Mouse (Mus musculus): ENCODE results near the gene Vhl.

Vhl gene

DNA sequence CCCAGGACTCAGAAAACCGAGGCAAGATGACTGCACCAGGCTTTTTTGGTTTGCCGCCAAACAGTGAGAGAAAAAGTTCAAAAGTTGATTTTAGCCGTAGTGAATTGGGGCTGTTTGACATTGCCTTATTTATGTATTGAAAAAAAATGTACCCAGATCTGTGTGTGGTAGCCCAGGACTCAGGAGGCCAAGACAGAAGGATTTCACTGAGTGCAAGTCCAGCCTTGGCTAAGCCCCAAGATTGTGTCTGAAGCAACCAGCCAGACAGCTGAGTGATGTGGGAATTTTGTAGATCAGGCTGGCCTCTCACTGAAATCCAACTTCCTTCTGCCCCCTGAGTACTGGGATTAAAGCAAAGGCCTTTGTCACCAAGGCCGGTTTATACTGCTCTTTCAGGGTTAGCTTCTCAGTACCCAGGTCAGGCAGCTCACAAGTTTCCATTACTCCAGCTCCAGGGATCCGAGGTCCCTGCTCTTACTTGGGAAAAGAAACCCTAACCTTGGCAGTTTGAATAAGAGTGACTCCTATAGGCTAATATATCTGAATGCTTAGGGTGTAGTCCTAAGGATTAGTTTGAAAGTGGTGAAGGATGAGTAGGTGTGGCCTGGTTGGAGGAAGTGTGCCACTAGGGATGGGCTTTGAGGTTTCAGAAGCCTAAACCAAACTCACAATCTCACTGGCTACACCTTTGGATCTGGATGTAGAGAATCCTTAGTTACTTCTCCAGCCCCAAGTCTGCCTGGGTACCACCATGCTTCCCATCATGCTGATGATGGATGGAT is 1.4 kb downstream of the Vhl start:
- DNase-seq (ENCODE audit: low spot score in 2 of 2), result no peak

DNA sequence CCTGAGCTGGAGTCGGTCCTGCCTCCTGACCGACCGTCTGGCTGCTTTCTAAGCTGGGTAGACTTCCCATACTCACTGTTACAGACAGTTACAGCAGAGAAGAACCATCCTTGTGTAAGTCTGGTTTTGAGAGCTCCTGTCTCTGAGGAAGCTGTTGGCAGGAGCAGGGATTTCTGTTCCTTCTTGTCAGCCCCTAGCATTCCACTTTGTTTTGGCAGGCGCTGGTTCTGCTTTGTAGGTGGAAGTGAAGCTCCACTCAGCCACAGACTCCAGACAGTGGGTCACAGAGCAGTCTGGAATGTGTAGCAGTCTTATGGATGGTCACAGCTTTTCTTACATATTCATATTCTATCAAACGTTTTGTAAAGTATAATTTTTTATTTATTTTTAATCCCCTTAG is 6.6 kb downstream of the Vhl start:
- no peak for DNase-seq (ENCODE audit: low spot score in 2 of 2)

DNA sequence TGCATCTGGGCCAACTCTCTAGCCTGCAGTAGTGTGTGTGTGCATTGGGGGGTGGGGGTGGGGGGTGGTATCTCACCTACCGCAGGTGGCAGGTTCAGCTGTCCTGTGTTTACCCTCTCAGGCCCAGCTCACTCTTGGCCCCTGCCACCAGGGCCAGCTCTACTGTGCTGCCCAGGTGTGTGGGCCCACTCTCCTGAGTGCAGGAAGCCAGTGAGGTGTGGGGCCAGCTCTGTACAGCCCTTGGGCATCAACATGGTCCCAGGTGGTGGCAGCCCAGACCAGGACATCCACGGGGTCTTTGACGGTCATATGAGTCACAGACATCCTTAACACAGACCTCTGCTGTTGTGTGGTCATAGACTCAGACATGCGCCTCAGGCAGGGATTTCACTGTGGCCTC is 9.1 kb downstream of the Vhl start:
- DNase-seq (ENCODE audit: low spot score in 2 of 2), result no peak

DNA sequence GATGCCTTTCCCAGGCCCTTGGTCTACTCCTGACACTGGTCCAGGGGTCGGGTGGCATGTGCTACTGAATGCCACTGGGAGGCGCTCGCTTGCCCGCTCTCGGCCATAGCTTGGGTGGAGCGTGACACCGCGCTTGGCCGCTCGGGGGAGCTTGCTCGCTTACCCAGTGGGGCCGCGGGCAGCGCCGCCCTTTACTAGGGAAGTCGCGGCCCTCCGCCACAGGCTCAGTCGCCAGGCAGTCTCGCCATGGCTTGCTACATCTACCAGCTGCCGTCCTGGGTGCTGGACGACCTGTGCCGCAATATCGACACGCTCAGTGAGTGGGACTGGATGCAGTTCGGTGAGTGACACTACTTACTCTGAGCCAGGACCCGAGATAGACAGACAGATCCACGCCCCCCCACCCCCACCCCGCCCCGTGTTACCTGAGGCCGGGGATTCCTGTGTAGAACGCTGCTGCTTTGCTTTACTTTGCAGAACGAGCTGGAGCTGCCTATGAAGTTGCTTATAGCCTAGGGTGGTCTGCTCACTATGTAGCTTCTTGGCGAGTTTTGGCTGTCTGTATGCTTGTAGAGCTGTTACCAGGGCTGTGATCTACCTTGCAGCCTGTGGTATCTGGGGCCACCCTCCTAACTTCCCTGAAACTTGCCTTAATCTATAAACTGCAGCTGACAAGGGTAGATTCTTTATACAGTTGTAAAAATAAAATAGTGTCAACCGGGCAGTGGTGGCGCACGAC is 14.7 kb downstream of the Vhl start, which contains the start of gene Irak2:
Gene Irak2 (plus strand): TSS at position 166 of the 739 bp plus-strand sequence.
- peak; percentile 93 to 95 for DNase-seq (ENCODE audit: low spot score in 2 of 2)

DNA sequence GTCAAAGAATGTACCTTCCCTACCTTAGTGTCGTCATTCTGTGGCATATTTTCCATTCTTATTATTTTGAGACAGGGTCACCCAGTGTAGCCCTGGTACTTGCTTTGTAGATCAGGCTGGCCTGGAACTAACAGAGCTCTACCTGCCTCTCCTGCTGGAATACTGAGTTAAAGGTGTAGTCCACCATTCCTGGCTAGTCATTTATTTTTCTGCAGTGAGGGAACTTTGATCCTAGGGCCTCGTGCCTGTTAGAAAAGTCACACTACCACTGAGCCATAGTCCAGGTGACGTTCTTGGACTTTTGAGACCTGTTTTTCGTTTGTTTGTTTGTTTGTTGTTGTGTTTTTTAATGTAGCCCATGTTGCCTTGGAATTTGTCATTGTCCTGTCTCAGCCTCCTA is 15.4 kb downstream of the Vhl start:
- no peak for DNase-seq (ENCODE audit: low spot score in 2 of 2)

DNA sequence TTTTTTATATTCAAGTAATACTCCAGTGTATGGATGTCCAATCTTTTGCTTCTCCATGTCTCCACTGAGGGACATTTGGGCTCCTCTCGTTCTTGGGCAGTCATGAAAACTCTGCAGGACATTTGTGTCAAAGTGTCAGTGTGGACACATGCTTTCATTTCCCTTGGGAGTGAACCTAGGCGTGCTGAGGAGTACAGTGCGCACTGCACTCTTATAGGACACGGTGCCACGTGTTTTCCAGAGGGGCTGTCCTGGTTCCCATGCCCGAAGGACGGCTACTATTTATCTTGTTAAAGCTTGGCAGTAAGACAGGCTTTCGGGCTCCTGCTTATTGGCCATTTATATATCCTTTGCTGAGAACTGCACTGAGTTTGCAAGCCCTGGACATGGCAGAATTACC is 18.8 kb downstream of the Vhl start:
- DNase-seq (ENCODE audit: low spot score in 2 of 2), result no peak

DNA sequence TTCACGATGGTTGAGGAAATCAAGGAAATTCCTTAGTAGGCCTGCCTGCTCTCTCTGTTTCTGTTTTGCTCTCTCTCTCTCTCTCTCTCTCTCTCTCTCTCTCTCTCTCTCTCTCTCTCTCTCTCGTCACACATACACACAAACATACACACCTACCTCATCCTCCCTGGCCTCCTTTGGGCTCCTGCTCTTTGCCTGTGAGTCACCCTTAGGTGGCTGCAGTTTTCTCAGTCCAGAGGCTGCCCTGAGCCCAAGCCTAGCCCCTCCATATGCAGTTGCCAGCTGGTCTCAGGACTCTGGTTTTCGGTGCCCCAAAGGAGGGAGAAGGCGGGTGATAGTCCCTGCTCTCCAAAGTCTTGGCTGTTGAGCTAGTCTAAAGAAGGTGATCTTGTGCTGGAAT is 19.3 kb downstream of the Vhl start:
- DNase-seq (ENCODE audit: low spot score in 2 of 2), result no peak

DNA sequence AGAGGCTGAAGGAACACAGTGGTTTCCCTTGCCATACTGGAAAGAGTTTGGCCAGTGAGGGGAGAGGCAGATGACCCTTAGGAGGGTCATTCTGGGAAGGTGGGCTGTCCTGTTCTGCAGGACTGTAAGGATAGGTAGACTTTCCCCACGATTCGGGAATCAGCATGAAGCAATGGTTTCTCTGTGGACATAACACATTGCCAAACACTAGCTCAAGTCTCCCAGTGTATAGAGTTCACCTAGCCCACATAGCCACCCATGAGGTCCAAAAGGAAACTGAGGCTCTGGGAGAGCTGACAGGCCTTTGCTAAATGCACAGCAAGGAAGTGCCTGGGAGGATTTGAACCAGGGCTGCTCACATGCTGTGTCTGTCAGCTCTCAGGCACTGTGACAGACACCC is 20.2 kb downstream of the Vhl start:
- DNase-seq (ENCODE audit: low spot score in 2 of 2), result no peak

DNA sequence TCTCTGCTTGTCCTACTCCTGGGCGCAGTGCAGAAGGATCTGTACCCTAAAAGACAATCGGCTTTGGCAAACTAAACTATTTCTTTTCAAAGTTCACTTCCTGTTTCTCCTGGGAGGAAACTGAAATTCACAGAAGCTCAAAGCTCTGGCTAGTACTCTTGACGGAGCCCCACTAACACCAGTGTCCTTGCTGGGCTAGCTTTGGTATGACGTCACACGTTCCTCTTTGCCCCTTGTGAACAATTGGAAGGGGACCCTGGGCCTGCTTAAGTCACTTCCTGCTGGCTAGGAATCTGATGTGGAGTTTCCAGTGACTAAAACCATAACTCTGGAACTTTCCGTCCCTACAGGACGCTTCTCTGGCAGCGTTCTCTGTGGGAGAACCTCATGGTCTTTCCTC is 21.0 kb downstream of the Vhl start:
- DNase-seq (ENCODE audit: low spot score in 2 of 2), result no peak

DNA sequence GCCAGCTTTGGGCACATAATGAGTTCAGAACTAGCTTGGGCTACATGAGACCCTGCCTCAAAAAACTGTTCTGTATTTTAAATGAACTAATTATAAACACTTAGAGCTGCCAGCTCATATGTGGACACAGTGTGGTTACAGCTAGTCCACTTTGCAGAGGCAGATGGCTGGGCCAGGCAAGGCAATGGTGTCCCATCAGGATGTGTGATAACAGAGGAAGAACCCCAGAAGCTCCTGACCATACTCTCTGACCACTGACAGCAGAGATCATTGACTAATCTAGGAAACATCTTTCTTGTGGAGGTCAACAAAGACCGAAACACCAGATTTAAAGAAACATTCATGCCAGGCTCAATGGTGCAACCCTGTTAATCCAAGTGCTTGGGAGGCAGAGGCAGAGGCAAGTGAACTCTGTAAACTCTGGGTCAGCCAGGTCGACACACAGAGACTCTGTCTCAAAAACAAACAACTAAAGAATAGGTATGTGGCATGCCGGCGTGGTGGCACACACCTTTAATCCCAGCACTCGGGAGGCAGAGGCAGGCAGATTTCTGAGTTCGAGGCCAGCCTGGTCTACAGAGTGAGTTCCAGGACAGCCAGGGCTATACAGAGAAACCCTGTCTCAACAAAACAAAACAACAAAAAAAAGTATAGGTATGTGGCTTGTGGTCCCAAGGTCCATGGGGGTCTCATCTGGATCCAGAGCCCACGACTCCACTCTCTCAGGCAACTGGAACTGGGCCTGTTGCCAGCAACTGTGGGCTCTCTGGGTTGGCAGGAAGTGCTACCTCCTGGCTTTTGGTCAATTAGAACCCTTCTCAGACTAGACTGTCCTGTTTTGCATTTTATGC is 25.8 kb downstream of the Vhl start:
- DNase-seq (ENCODE audit: low spot score in 2 of 2), result no peak

DNA sequence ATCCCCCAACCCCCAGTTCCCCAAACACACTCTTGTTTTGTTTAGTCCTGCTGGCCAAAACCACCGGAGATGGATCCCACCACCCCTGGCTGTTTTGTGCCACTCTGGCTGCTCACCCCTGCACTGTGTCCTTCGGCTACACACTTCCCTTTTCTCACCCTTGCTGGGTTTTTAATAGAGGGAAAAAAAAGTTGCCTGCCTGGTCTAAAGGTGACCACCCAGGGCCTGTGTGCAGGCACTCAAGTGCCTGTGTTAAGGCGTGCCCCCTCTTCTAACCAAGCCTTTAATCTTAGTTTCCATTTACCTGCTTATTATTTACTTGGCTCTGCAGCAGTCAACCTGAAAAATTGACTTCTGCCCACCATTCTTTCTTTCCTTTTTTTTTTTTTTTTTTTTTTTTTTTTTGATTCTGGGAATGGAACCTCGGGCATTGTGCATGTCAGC is 26.5 kb downstream of the Vhl start:
- DNase-seq (ENCODE audit: low spot score in 2 of 2), result no peak

DNA sequence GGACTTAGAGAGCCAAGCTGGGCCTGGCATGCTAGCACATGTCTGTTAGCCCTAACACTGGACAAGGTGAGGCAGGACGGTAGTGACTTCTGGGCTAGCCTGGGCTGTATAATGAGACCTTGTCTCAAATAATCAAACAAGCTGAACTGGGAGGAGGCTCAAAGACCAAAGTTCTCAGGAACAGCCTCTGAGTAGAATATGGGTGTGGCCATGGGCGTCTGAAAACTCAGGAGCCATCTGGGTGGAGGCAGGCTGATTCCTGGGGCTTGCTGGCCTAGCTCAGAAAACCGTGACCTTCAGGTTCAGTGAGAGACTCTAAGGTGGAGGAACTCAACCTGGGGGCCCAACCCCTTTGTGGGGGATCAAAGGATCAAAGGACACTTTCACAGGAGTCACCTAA is 27.9 kb downstream of the Vhl start:
- no peak for DNase-seq (ENCODE audit: low spot score in 2 of 2)

DNA sequence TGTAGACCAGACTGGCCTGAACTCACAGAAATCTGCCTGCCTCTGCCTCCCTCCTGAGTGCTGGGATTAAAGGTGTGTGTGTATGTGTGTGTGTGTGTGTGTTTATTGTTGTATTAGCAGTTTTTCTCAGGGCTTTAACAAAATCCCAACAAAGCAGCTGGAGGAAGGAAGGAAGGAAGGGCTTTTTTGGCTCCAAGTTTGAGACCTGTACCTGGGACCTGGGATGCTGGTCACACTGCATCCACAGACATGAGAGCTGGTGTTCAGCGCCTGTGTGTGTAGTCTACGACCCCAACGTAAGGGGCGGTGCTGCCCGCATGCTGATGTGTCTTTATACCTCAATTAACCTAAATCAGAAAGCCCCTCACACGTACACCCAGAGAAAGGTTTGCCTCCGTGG is 29.8 kb downstream of the Vhl start:
- no peak for DNase-seq (ENCODE audit: low spot score in 2 of 2)

DNA sequence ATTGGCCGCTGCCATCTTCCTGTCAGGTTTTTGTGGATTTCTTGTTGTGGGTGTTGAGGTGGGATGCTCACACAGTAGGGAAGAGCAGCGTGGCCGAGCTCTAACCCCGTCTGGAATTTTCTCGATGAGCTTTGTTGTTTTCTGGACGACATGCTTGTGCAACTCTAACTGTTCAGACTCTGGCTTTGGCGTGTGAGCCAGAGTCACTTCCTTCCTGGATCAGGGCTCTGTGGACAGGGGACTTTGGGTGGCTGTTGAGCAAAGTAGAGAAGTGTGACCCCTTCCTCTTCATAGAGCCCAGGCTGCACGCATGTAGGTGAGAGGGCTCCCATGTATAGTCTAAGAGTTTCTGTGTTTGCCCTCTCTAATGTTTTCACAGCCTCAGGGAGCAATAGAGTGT is 30.3 kb downstream of the Vhl start:
- no peak for DNase-seq (ENCODE audit: low spot score in 2 of 2)

DNA sequence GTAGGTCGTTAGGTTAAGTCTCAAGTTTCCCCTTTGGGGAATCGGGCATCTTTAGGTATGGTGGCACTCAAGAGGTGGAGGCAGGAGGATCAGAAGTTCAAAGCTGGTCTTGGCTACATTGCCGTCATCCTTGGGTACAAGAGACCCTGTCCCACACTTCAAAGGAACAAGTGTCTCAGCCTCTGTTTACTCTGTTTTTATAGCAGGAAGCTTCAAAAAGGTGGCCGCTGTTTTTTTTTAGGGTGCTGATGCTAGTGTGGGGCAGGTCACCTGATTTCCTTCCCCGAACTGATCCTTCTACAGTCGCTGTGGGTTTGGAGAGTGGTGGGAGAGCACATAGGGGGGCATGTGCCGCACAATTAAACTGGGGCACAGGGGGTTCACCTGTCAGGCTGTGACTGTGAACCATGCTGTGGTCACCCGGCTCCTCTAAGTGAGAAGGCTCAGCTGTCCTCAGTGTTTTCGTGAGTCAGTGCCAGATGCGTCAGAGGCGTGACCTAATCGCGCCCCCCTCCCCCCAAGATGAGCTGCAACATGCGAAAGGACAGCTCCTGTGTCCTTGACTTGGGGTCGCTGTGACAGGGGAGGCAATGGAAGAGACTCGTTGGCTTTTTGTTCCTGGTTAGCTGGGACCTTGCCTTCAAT is 31.1 kb downstream of the Vhl start:
- no peak for DNase-seq (ENCODE audit: low spot score in 2 of 2)

DNA sequence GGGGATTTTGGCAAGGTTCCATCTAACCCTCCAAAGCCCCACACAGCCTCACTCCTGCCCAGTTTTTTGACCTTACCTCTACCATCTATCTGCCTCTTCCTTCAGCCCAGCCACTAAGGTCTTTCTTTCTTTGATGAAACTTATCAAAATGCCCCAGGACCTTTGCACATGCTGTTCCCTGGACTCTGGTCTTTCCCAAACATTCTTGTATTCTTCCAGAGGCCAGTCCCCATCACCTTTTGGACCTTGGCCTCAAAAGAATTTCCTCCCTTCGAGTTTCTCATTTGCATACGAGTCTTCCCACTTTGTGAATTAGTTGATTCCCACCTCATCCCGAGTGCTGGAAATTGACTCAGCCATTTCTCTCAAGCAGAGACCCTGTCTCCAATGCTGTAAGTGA is 31.7 kb downstream of the Vhl start:
- DNase-seq (ENCODE audit: low spot score in 2 of 2), result no peak

DNA sequence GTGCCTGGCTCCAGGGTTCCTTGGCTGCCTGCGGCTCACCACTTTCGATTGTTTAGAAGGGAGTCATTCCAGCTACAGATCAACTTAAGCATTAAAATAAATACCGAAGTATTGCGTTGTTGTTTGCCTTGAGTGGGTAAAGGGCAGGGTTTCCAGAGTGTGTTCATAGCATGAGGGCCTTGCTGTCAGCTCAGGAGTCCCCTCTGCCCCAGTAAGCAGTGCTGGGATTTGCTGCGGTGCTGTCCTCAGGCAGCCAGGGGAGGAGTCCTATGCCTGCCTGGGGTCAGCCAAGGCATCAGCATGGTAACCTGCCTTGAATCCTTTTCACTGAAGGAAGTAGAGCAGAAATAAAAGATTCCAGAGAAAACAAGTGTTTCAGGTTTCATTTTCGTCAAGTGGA is 33.1 kb downstream of the Vhl start:
- no peak for DNase-seq (ENCODE audit: low spot score in 2 of 2)

DNA sequence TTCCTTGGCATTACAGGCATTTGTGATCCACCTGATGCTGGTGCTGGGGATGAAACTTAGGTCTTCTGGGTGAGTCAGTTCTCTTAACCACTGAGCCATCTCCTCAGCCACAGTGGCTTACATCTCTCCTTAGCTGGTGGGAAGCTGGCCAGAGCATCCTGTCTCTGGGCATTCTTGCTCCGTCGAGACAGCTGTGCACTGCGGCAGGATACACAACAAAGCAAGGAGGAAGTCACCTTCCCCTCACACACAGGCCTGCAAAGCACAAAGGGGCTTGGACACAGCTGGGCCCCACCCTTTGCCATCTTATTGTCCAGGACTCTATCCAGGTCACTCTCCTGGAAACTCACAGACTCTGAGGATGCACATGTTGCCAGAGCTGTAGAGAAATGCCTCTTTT is 34.5 kb downstream of the Vhl start:
- no peak for DNase-seq (ENCODE audit: low spot score in 2 of 2)

DNA sequence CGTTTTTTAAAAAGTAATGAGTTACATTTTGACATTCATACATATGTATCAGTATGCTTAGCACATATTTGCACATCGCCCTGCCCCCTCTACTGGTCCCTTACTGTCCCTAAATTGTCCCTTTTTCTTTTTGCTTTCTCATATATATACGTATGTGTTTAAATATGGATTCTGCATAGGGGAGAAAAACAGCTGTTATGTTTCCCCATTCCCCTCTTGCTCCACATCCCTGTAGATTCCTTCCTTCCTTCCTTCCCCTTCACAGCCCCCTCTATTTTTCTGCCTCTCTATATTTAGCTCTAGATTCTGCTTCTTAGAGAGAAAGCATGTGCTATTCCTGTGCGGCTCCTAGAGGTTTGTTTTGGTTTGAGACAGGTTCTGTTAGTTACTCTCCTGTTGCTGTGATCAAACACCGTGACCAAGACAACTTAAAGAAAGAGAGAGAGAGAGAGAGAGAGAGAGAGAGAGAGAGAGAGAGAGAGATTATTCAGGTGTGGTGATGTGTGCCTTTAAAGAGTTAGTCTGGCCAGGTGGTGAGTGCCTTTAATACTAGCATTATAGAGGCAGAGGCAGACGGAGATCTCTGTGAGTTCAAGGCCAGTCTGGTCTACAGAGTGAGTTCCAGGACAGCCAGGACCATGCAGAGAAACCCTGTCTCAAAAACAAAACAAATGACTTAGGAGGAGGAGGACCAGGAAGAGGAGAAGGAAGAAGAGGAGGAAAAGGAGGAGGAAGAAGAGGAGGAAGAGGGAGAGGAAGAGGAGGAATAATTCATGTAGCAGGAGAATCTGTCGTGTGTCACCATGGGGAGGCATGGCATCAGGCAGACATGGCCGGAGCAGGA is 36.1 kb downstream of the Vhl start:
- DNase-seq (ENCODE audit: low spot score in 2 of 2), result no peak

DNA sequence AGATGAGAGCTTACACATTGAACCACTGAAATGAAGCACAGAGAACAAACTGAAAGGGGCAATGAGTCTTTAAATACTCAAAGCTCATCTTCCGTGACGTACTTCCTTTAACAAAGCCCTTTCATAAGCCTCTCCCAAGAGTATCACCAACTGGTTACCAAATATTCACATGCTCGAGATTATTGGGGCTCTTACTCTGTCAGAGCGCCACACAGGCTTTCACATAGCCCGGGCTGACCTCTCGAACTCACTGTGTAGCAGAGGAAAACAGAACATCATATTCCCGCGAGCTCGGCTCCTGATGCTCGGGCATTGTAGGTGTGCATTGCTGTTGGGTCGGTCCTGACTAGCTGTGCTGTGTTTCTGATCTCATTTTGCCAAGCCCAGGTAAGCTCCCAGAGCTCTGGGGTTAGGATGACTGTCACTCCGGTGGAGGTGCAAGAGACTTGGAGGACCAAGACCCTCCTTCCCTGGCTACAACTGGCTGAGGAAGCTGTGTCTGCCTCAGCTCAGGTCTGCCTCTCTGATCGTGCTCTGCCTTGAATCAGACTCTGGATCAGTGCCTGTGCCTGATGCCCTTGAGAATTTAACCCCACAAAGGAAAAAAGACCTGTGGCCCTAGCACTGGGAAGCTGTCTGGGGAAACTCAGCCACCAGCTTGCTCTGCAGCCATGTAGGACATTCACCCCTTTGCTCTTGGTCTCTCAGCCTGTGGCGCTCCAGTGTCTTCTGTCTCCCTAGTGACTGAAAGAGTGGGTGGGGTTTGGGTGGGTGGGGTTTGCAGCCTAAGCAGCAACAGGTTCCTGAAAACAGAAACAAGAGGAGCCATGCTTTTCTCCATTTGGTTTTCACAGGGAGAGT is 37.0 kb downstream of the Vhl start:
- no peak for DNase-seq (ENCODE audit: low spot score in 2 of 2)
